Mouse (Mus musculus) megakaryocyte, embryonic 14.5 days (primary cell): ENCODE results near the gene Unk.

Source experiments
- FLI1 ChIP-seq: IDR thresholded peaks from 2 replicates; pipeline ENCODE4 v1.6.1; 2012; ENCODE audit warnings: low read length, inconsistent platforms, mixed read lengths
- GATA1 ChIP-seq: IDR thresholded peaks from 3 replicates; pipeline ENCODE4 v1.6.1; 2012; ENCODE audit warnings: mixed read lengths, low read length, inconsistent platforms, borderline replicate concordance

DNA sequence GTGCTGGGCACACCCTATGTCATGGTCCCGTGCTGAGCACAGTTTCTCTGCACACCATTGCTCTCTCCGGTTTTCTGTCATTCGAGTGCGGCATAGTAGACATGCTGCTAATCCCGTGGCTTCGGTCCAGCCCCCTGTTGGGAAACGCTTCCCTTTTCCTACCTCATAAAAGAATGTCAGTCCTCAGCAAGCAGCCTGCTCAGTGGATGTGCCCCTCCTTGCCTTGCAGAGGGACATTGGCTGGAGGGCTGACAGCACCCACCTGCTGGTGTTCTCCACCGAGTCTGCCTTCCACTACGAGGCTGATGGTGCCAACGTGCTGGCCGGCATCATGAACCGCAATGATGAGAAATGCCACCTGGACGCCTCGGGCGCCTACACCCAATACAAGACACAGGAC is 47.6 kb upstream of the Unk start:
- TF ChIP-seq FLI1 (no peak), GATA1 (no peak)
